ENCODE assay signal across 12 mouse cellular contexts in genomic region chr3:28761225-28761789, GRCm38 (mm10).
"Had no signal": no experiment of that assay in that cellular context is flagged by ENCODE, and none has a peak within 500 bp of the region (broad histone marks: within the 10 kb centered on the region; RNA-seq: fewer than 3 reads in every experiment).

No protein-coding gene starts in this region.

- H3K27ac ChIP-seq: kidney, postnatal 0 days; limb, embryonic 12.5 days; liver, embryonic 13.5 days; lung, embryonic 15.5 days; stomach, postnatal 0 days had no signal

- H3K4me3 ChIP-seq: limb, embryonic 12.5 days; liver, embryonic 13.5 days; lung, embryonic 15.5 days had no signal

- H3K4me2 ChIP-seq: limb, embryonic 12.5 days; liver, embryonic 13.5 days; lung, embryonic 15.5 days had no signal

- H3K9ac ChIP-seq: limb, embryonic 12.5 days; liver, embryonic 13.5 days; liver, postnatal 0 days; lung, embryonic 15.5 days had no signal

- DNase-seq: kidney, adult 2 months; kidney, postnatal 36 days; layer of hippocampus, adult 9-11 months; liver; liver, embryonic 13.5 days; liver, postnatal 0 days; midbrain, embryonic 14.5 days; thymus, postnatal 4 days had no signal

- H3K36me3 ChIP-seq: limb, embryonic 12.5 days; liver, embryonic 13.5 days; lung, embryonic 15.5 days had no signal

- H3K4me1 ChIP-seq: limb, embryonic 12.5 days; liver, embryonic 13.5 days; lung, embryonic 15.5 days had no signal

- H3K27me3 ChIP-seq: limb, embryonic 12.5 days; liver, embryonic 13.5 days; lung, embryonic 15.5 days had no signal

- H3K9me3 ChIP-seq: limb, embryonic 12.5 days; liver, embryonic 13.5 days; lung, embryonic 15.5 days had no signal

- ATAC-seq: liver, postnatal 0 days had no signal
